ENCODE assay signal across 8 mouse cellular contexts in the genomic region with DNA sequence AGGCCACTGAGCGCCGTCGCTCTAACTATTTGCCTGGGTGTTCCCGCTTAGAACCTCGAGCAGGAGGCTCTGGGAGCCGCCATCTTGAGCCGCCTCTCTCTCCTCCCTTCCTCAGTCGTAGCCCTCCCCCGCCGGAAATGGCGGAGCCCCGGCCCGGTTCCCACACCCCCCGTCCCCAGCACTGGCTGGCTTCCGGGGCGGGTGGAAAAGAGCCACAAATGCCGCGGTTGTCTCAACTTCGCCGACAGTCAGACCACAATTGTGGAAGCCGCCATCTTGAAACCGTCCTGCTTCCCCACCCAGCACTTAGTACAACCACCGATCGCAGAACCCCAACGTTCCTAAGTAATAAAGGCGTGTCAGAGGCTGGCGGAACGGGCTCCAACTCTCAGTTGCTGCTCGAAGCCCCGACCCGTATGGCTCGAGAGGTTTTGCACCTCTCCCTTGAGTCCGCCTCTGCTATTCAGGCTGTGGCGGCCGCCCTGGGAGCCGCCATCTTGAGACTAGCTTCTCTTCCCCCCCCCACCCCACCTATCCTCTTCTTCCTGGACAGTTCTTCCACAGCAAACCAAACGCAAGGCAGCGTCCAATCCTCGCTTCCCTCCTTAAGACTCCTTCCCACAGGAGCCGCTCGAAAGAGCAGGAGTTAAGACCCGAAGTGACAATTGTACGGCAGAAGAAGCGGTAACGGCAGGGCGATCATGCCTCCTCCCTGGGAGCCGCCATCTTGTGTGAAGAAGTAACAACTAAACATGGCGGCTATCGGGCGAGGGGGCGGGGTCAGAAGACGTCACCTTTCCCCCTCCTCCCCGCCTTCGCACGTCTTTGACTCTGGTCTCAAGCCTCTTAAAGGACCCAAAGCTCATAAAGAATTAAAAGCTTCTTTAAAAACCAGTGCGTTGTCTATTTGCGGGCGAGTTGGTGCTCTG. TPM values are rescaled to one million over a fixed set of nuclear protein-coding genes. Genes with fewer than 3 reads are reported as not detected.
DNase-seq lines count a peak whose midpoint lies in the region; ATAC-seq lines count a peak whose summit lies in the region.

Gene Hcfc1, minus strand, starts transcription at position 110 of the 929 bp plus-strand sequence.

- 21% methylated on average over 56 of the region's 58 CpGs for WGBS in hindbrain, embryonic 16.5 days
- WGBS in macrophage (ENCODE audit: missing documents): 22% methylated on average over 43 of the region's 58 CpGs

- H3K9ac ChIP-seq in hindbrain, embryonic 16.5 days (ENCODE audit: low read depth, low read length): peak within 1 kb of the TSS; percentile 70

- H3K9me3 ChIP-seq in hindbrain, embryonic 16.5 days (ENCODE audit: control insufficient read depth, low read length): no peaks in the 10 kb centered on the region; the same call in 1 of the 2 replicates

- H3K4me3 ChIP-seq in hindbrain, embryonic 16.5 days (ENCODE audit: low read length): peak within 1 kb of the TSS; percentile 63
- peak within 1 kb of the TSS; percentile 67 for H3K4me3 ChIP-seq in macrophage (ENCODE audit: inconsistent target)

- ATAC-seq in hindbrain, embryonic 16.5 days: peak; percentile 80

- peak within 1 kb of the TSS; percentile 77 for H3K4me2 ChIP-seq in hindbrain, embryonic 16.5 days (ENCODE audit: low read length)

- H3K27me3 ChIP-seq in hindbrain, embryonic 16.5 days (replicated peaks; ENCODE audit: control insufficient read depth, insufficient read depth, low read length): no peaks in the 10 kb centered on the region

- H3K4me1 ChIP-seq in hindbrain, embryonic 16.5 days (ENCODE audit: control insufficient read depth, insufficient read depth, low read depth, low read length): peaks cover 22% of the 10 kb centered on the region

- H3K36me3 ChIP-seq in hindbrain, embryonic 16.5 days (ENCODE audit: control insufficient read depth, insufficient read depth, low read length): no peaks in the 10 kb centered on the region
- H3K36me3 ChIP-seq in macrophage (ENCODE audit: inconsistent target): no peaks in the 10 kb centered on the region

- H3K79me2 ChIP-seq in macrophage (ENCODE audit: inconsistent target): peaks cover 45% of the 10 kb centered on the region

- DNase-seq in T-cell, adult 2 months (ENCODE audit: low spot score): peak; percentile 87
- peak; percentile 86 to 89 for DNase-seq in cerebellum, postnatal 36 days
- DNase-seq in gastrocnemius, adult 18-20 months (ENCODE audit: low spot score): peak; percentile 93
- DNase-seq in left cerebral cortex, adult 18-20 months (ENCODE audit: low spot score in 2 of 2): peak; percentile 78 to 85
- DNase-seq in right cerebral cortex, adult 18-20 months: peak; percentile 88
- peak; percentile 54 for DNase-seq in urinary bladder, postnatal 10 days (ENCODE audit: low spot score)

- H3K27ac ChIP-seq in hindbrain, embryonic 16.5 days (ENCODE audit: low read depth, low read length): peak within 1 kb of the TSS; percentile 98
- H3K27ac ChIP-seq in macrophage: peak within 1 kb of the TSS; percentile 95

RNA-seq across cellular contexts. Expression of gene Hcfc1, which starts in this region (rescaled TPM):
- 10 to 100 TPM; 30.2 to 31.9 TPM for total RNA-seq in gastrocnemius, adult 18-20 months (2021)
- 38.1 and 44.2 TPM in 2 replicates for polyA plus RNA-seq in hindbrain, embryonic 16.5 days (2015; fragmentation: Nextera tagmentation; extraction: Ambion mirVana)
- 10 to 100 TPM; 67.0 to 69.2 TPM for total RNA-seq in left cerebral cortex, adult 18-20 months (2021)
- 10 to 100 TPM; 29.4 to 85.4 (median 61.6) TPM for total RNA-seq in macrophage (2018; cell fraction: chromatin; rRNA removed)
- 10 to 100 TPM; 38.3 to 66.9 (median 54.4) TPM for total RNA-seq in macrophage (2018; cell fraction: cytosol; rRNA removed)
- total RNA-seq in macrophage (2018; cell fraction: nucleus; rRNA removed): 100 to 1,000 TPM in 2 of 26 experiments, 10 to 100 TPM in 24; 43.1 to 120 (median 68.0) TPM
- polyA plus RNA-seq in macrophage (2018): 43.0 to 62.9 TPM (median 54.1 TPM) in 3 replicates

Comparison
In these comparisons a context has a peak if more than half of its experiments do, and no peak if none do; other contexts are left out.
1. Peak in every context shown above with its lines: DNase-seq, ATAC-seq, H3K4me3 ChIP-seq and H3K27ac ChIP-seq.